8 mouse cellular contexts compared by ENCODE assay signal in genomic region chr5:33819141-33819875, GRCm38 (mm10). TPM values are rescaled to one million over a fixed set of nuclear protein-coding genes. Genes with fewer than 3 reads are reported as not detected.
DNase-seq lines count a peak whose midpoint lies in the region; ATAC-seq lines count a peak whose summit lies in the region.

No protein-coding gene starts in this region.

- no peaks in the 10 kb centered on the region for H3K9me3 ChIP-seq in hindbrain, embryonic 16.5 days (ENCODE audit: control insufficient read depth, low read length)
- no peaks in the 10 kb centered on the region for H3K9me3 ChIP-seq in neural tube, embryonic 13.5 days

- H3K27ac ChIP-seq in hindbrain, embryonic 16.5 days (ENCODE audit: low read depth, low read length), result peak overlapping the region; percentile 100
- peak overlapping the region; percentile 100 for H3K27ac ChIP-seq in neural tube, embryonic 13.5 days (replicated peaks)

- peak; percentile 47 for ATAC-seq in hindbrain, embryonic 16.5 days
- ATAC-seq in neural tube, embryonic 13.5 days (ENCODE audit: low read depth), result peak; percentile 54

- H3K4me3 ChIP-seq in hindbrain, embryonic 16.5 days (ENCODE audit: low read length), result peak overlapping the region; percentile 99
- peak overlapping the region; percentile 100 for H3K4me3 ChIP-seq in neural tube, embryonic 13.5 days

- peak overlapping the region; percentile 91 for H3K4me2 ChIP-seq in hindbrain, embryonic 16.5 days (ENCODE audit: low read length)
- H3K4me2 ChIP-seq in neural tube, embryonic 13.5 days, result peak overlapping the region; percentile 85

- H3K4me1 ChIP-seq in hindbrain, embryonic 16.5 days (ENCODE audit: control insufficient read depth, insufficient read depth, low read depth, low read length), result peaks cover 28% of the 10 kb centered on the region
- peaks cover 41% of the 10 kb centered on the region for H3K4me1 ChIP-seq in neural tube, embryonic 13.5 days (replicated peaks)

- WGBS in hindbrain, embryonic 16.5 days, result 9% methylated on average over 9 of the region's 9 CpGs
- WGBS in neural tube, embryonic 13.5 days, result 12% methylated on average over 9 of the region's 9 CpGs

- peak overlapping the region; percentile 100 for H3K9ac ChIP-seq in hindbrain, embryonic 16.5 days (ENCODE audit: low read depth, low read length)
- peak overlapping the region; percentile 100 for H3K9ac ChIP-seq in neural tube, embryonic 13.5 days

- no peaks in the 10 kb centered on the region for H3K36me3 ChIP-seq in hindbrain, embryonic 16.5 days (ENCODE audit: control insufficient read depth, insufficient read depth, low read length)
- no peaks in the 10 kb centered on the region for H3K36me3 ChIP-seq in neural tube, embryonic 13.5 days

- no peaks in the 10 kb centered on the region for H3K27me3 ChIP-seq in hindbrain, embryonic 16.5 days (replicated peaks; ENCODE audit: control insufficient read depth, insufficient read depth, low read length)
- H3K27me3 ChIP-seq in neural tube, embryonic 13.5 days, result no peaks in the 10 kb centered on the region

- DNase-seq in retina, postnatal 1 day, result peak; percentile 31
- DNase-seq in retina, embryonic 14.5 days (ENCODE audit: low spot score), result no peak
- DNase-seq in cerebellum, adult 8-10 months, result peak; percentile 20
- peak; percentile 15 to 37 for DNase-seq in frontal cortex, postnatal 10 days (ENCODE audit: low spot score in 2 of 2)
- peak; percentile 21 for DNase-seq in liver
- no peak for DNase-seq in thymus, postnatal 4 days

RNA-seq across cellular contexts. Expression of gene Nsd2, which starts 1.2 kb away (rescaled TPM):
- polyA plus RNA-seq in hindbrain, embryonic 16.5 days (2015; fragmentation: Nextera tagmentation; extraction: Ambion mirVana), result 52.9 and 68.7 TPM in 2 replicates
- 63.1 and 68.8 TPM in 2 replicates for polyA plus RNA-seq in neural tube, embryonic 13.5 days (2015; fragmentation: Nextera tagmentation; extraction: Ambion mirVana)

RNA-seq across cellular contexts. Expression of gene Letm1, which starts 36.7 kb away (rescaled TPM):
- polyA plus RNA-seq in hindbrain, embryonic 16.5 days (2015; fragmentation: Nextera tagmentation; extraction: Ambion mirVana), result 68.7 and 75.6 TPM in 2 replicates
- 58.3 and 59.4 TPM in 2 replicates for polyA plus RNA-seq in neural tube, embryonic 13.5 days (2015; fragmentation: Nextera tagmentation; extraction: Ambion mirVana)

Comparison
In these comparisons a context has a peak if more than half of its experiments do, and no peak if none do; other contexts are left out.
1. DNase-seq: peak in retina, postnatal 1 day (single experiment), cerebellum, adult 8-10 months (single experiment), frontal cortex, postnatal 10 days (2 of 2) and liver (single experiment); none in retina, embryonic 14.5 days (single experiment) and thymus, postnatal 4 days (single experiment).